Mouse (Mus musculus) E14TG2a.4 (cell line): ENCODE measurements around the gene Ahcyl2.

Experiments
- H3K27me3 ChIP-seq: 2 replicates; pipeline ENCODE4 v1.6.1; 2014; ENCODE audit warnings: low read length, control low read depth; ENCODE audit not compliant: insufficient read depth
- H3K36me3 ChIP-seq: 2 replicates; pipeline ENCODE4 v1.6.1; 2014; ENCODE audit warnings: low read length, control low read depth; ENCODE audit not compliant: insufficient read depth
- H3K4me1 ChIP-seq: replicated peaks from 2 replicates; pipeline ENCODE4 v1.6.1; 2014; ENCODE audit warnings: low read depth, low read length, control low read depth
- H3K4me3 ChIP-seq: replicated peaks from 2 replicates; pipeline ENCODE4 v1.5.1; 2014; ENCODE audit warnings: mild to moderate bottlenecking, low read length
- H3K9me3 ChIP-seq: 2 replicates; pipeline ENCODE4 v1.6.1; 2014; ENCODE audit warnings: low read length, control low read depth
- CTCF ChIP-seq: conservative IDR thresholded peaks from 2 replicates; pipeline ENCODE4 v1.5.1; 2014; ENCODE audit warnings: low read length
- NANOG ChIP-seq: IDR thresholded peaks from 2 replicates; pipeline ENCODE4 v1.6.1; 2014; ENCODE audit warnings: borderline replicate concordance, low read length, mixed read lengths
- POU5F1 ChIP-seq: IDR thresholded peaks from 2 replicates; pipeline ENCODE4 v1.6.1; 2014; ENCODE audit warnings: low read length, borderline replicate concordance

The Ahcyl2 gene

DNA sequence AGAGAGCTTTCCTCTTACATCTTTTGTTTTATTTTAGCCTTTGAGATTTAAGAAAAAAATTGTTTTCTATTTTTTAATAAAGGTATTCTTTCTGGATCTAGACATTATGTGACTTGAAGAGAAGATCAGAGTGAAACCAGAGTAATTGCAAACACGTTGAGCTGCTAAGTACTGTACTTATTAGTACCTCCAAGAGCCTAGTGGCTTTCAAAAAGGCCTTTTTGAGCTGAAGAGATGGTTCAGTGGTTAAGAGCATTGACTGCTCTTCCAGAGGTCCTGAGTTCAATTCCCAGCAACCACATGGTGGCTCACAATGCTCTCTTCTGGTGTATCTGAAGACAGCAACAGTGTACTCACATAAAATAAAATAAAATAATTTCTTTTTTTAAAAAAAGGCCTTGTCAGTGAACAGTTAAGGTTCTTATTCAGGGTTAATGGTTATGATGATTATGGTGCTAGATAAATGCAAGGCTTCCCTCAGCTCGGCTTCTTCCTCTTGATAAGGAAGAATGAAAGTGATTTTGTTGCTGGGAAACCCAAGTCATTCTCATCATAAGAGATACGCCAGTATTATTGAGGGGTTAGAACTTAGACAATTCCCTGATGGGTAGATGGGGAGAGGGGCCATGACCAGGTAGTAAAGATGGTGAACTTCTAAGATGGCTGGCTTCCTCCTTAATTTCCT, 22.3 kb downstream of the Ahcyl2 start:
- H3K27me3 ChIP-seq = no peaks in the 10 kb centered on the region

DNA sequence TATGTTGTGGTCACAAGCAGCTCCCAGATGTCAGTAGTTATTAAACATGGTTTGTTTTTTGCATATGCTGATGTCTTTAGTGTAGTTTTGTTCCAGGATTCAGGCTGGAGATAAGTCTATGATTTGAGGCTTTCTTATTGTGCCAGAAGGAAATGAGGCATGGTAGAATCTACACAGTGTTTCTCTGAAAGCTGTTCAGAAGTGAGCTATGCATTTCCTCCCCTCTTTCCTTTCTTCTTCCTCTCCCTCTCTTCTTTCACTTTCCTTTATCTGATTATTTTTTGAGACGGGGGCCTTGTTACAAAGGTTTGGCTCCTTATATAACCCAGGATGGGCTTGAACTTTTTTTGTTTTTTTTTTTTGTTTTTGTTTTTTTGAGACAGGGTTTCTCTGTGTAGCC, 25.7 kb downstream of the Ahcyl2 start:
- Histone ChIP-seq H3K36me3 (no peaks in the 10 kb centered on the region), H3K4me3 (no peak overlapping the region), H3K4me1 (peaks cover 14% of the 10 kb centered on the region), H3K9me3 (no peaks in the 10 kb centered on the region), H3K27me3 (no peaks in the 10 kb centered on the region)
- TF ChIP-seq CTCF (no peak), POU5F1 (no peak), NANOG (no peak)

More for the DNA sequence above, 22.3 kb downstream of the Ahcyl2 start:
- TF ChIP-seq CTCF (no peak), NANOG (no peak), POU5F1 (no peak)
- H3K4me3 ChIP-seq = no peak overlapping the region
- H3K36me3 ChIP-seq = no peaks in the 10 kb centered on the region
- peaks cover 24% of the 10 kb centered on the region for H3K4me1 ChIP-seq
- H3K9me3 ChIP-seq = no peaks in the 10 kb centered on the region

DNA sequence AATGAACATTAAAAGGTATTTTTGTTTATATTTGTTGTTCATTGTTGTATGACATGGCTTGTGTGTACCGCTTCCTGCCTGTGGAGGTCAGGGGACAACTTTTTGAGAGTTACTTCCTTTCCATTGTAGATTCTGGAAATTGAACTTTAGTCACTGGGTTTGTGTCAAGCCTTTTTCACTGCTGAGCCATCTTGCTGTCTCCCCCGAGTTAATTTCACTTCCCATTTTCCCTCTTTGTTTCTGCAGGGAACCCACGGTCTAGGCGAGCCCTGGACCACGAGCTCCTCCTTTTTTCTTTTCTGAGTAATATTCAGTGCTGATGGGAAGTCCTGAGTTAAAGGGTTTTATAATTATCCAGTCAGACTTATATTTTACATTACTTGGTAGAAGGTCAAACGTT, 26.8 kb downstream of the Ahcyl2 start:
- TF ChIP-seq POU5F1 = no peak
- H3K4me3 ChIP-seq = no peak overlapping the region
- H3K36me3 ChIP-seq = no peaks in the 10 kb centered on the region
- H3K9me3 ChIP-seq = no peaks in the 10 kb centered on the region
- H3K27me3 ChIP-seq = no peaks in the 10 kb centered on the region
- H3K4me1 ChIP-seq = peaks cover 3% of the 10 kb centered on the region

DNA sequence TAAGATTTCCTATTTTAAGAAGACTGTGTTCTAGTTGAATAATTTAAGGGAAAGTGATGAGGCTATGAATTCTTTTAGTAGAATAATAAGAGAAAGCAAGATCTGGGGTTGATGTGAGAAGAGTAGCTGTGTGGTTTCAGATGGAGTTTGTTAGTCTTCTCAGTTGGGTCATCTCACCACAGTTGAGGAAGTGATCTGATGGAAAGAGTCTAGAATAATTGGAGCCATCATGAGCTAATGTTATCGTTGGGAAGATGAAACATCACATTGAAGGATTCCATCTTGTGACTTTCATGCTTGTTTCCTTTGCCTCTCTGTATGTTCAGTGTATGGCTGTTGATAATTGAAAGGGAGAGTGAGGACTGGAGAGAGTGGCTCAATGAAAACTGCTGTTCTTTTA, 35.2 kb downstream of the Ahcyl2 start:
- Histone ChIP-seq H3K9me3 (no peaks in the 10 kb centered on the region), H3K36me3 (no peaks in the 10 kb centered on the region), H3K4me3 (no peak overlapping the region), H3K4me1 (peaks cover 7% of the 10 kb centered on the region; the same call in 1 of the 2 replicates), H3K27me3 (no peaks in the 10 kb centered on the region)
- TF ChIP-seq NANOG (no peak), POU5F1 (no peak), CTCF (no peak)

DNA sequence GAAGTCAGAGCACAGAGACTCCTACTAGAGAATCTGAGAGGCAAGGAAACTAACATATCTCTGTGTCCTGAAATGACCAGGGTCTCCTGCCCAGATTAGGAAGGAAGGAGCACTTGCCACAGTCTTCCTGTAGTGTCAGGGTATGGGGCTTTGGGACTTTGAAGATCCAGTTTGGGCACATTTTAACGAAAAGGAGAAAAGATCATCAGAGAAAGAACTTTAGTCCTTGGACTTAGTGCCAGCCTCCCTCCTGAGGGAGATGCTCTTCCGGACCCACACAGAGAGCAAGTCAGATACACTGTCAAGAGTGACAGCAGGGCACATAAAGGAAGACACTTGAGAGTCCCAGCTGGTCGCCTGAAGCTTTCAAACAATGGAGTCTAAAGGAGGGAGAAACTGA, 36.2 kb downstream of the Ahcyl2 start:
- H3K36me3 ChIP-seq = no peaks in the 10 kb centered on the region
- no peaks in the 10 kb centered on the region for H3K9me3 ChIP-seq
- H3K4me3 ChIP-seq = no peak overlapping the region
- peaks cover 7% of the 10 kb centered on the region; the same call in 1 of the 2 replicates for H3K4me1 ChIP-seq
- TF ChIP-seq CTCF (no peak), POU5F1 (no peak), NANOG (no peak)
- no peaks in the 10 kb centered on the region for H3K27me3 ChIP-seq

DNA sequence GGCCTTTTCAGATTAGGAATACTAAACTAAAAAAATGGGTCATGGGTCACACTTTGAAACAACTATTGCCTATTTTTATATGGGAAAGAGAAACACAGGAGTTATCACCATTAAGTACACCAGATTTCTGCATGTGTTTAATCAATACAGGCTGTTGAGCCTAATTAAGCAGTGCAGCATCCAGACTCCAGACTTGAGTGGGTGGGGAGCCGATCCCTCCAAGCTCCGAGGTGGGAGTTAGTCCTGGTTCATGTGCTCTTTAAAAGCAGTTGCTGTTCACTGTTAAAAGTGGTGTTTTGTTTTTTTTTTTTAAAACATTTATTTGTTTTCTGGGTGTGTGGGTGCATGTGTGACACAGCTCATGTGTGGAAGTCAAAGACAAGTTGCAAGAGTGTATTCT, 37.6 kb downstream of the Ahcyl2 start:
- no peaks in the 10 kb centered on the region for H3K9me3 ChIP-seq
- H3K36me3 ChIP-seq = no peaks in the 10 kb centered on the region
- TF ChIP-seq POU5F1 (no peak), NANOG (no peak), CTCF (no peak)

DNA sequence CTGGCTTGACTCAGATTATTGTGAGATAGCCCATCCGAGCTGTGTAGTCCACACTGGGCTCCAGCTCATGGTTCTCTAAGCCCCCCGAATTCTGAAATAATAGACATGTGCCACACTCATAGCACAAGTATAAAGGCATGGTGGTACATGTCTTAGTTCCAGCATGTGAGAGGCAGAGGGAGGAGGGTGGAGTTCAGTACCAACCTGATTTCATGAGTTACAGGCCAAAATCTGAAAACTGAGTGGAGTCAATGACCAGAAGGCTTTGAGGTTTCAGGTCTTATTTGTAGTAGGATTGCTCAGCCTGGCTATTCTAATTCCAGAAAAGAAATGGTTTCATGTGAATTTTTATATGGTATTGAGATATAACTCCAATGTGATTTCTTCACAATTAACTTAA, 44.3 kb downstream of the Ahcyl2 start:
- Histone ChIP-seq H3K27me3 (no peaks in the 10 kb centered on the region), H3K9me3 (no peaks in the 10 kb centered on the region), H3K4me3 (no peak overlapping the region), H3K4me1 (peaks cover 4% of the 10 kb centered on the region; the same call in 1 of the 2 replicates), H3K36me3 (no peaks in the 10 kb centered on the region; the same call in 1 of the 2 replicates)
- TF ChIP-seq CTCF = no peak
- TF ChIP-seq POU5F1 = no peak
- TF ChIP-seq NANOG = no peak

More for the DNA sequence above, 37.6 kb downstream of the Ahcyl2 start:
- no peak overlapping the region for H3K4me3 ChIP-seq
- peaks cover 7% of the 10 kb centered on the region; the same call in 1 of the 2 replicates for H3K4me1 ChIP-seq
- no peaks in the 10 kb centered on the region for H3K27me3 ChIP-seq

DNA sequence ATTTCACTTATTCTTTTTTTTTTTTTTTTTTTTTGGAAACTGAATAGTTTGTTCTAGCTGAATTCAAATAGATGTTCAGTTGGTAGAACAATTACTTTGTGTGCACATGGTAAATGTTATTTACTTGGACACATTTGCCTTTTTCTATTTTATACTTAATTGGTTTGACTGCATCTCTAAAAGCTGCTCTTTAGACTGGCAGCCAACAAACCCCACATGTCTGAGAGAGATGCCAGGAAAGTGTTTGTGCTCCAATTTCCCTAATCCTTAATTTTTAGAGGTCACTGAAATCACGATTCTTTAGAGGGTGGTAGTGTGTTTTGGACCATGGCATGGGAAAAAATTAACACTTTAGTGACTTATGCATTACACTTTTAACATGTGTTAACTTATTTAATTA, 44.8 kb downstream of the Ahcyl2 start:
- H3K27me3 ChIP-seq = no peaks in the 10 kb centered on the region
- H3K36me3 ChIP-seq = no peaks in the 10 kb centered on the region; the same call in 1 of the 2 replicates
- H3K9me3 ChIP-seq = no peaks in the 10 kb centered on the region
- H3K4me1 ChIP-seq = peaks cover 2% of the 10 kb centered on the region; the same call in 1 of the 2 replicates
- TF ChIP-seq POU5F1 = no peak
- TF ChIP-seq CTCF = no peak
- TF ChIP-seq NANOG = no peak
- no peak overlapping the region for H3K4me3 ChIP-seq

DNA sequence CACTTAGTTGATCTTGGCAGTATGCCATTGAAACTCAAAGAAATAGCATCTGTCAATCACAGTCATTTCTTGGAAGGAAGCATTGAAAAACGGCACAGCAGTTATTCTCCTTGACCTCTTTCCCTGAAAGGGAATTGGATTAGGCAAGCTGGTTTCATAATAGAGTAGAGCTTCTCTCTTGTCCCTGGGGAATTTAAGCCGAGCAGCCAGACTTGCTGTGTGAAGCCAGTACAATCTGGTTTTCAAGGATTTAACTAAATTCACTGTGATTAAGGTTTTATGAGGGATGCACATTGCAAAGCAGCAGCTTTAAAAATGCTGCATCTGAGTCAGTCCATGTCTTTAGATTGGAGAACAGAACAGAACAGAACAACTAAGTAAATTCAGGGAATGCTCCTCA, 46.8 kb downstream of the Ahcyl2 start:
- no peak for TF ChIP-seq POU5F1
- no peak for TF ChIP-seq NANOG
- TF ChIP-seq CTCF = no peak
- no peaks in the 10 kb centered on the region for H3K27me3 ChIP-seq
- no peak overlapping the region for H3K4me3 ChIP-seq
- no peaks in the 10 kb centered on the region; the same call in 1 of the 2 replicates for H3K36me3 ChIP-seq
- H3K9me3 ChIP-seq = no peaks in the 10 kb centered on the region
- H3K4me1 ChIP-seq = peaks cover 6% of the 10 kb centered on the region; the same call in 1 of the 2 replicates
